Mouse (Mus musculus) layer of hippocampus, adult 2 months (tissue): ENCODE data around the gene Arhgef26. TPM values are rescaled to one million over a fixed set of nuclear protein-coding genes. Genes with fewer than 3 reads are reported as not detected.

Source experiments
- DNase-seq, 2 experiments: peaks; one replicate each; pipeline ENCODE4 v3.0.0; 2022; ENCODE audit warnings: low spot score in 2 of 2
- H3K27ac ChIP-seq: fragments of 200-600 bp; 2 replicates; pipeline ENCODE4 v1.8.1; 2022
- H3K4me3 ChIP-seq: fragments of 200-600 bp; 2 replicates; pipeline ENCODE4 v1.8.1; 2022; ENCODE audit warnings: mild to moderate bottlenecking
- CTCF ChIP-seq: fragments of 200-600 bp; conservative IDR thresholded peaks from 2 replicates; pipeline ENCODE4 v1.8.1; 2022; ENCODE audit warnings: antibody characterized with exemption, mild to moderate bottlenecking, moderate library complexity
- total RNA-seq, 2 experiments: library from RNA; stranded (reverse); gene quantifications; 2 replicates each; pipeline ENCODE4 v1.2.3; 2021

Gene Arhgef26
- total RNA-seq, 2 experiments from 2014 or later: 59.2 to 60.0 TPM

- DNase-seq: no peak
- H3K27ac ChIP-seq: peak overlapping the region; percentile 70
- no peak for TF ChIP-seq CTCF
- H3K4me3 ChIP-seq: no peak overlapping the region
These were observed 102.4 kb downstream of the Arhgef26 start for GRCm38 (mm10) chr3:62440431-62440969.

DNA sequence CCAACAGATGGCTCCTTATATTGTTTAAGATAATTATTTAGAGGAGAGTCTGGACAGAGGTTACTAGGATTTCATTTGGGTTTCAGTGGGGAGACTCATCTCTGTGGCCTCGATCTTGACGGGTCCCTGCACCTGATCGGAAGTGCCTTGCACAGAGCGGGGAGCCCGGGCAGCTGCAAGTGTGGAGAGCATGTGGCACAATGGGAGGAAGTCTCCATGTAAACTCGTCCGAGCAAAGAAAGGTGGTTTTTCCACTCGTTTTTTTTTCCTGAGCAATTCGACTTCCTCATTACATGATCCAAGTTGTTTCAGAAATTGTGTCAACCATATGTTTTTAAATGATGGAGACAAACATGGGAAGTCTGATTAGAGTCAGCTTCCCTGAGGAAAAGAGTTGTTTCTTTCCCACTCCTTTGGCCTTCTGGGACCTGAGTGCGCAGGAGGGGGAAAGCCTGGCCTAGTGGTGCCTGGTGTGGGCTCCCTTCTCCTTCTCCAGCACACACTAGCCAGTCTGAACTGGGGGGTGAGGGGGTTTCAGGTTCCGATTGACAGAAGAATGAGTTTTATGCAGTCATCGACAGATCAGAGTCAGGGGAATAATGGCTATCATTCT lies 105.5 kb downstream of the Arhgef26 start:
- Histone ChIP-seq H3K27ac (no peak overlapping the region), H3K4me3 (no peak overlapping the region)
- no peak for DNase-seq
- no peak for TF ChIP-seq CTCF

- no peak for TF ChIP-seq CTCF
- Histone ChIP-seq H3K27ac (no peak overlapping the region), H3K4me3 (no peak overlapping the region)
- no peak for DNase-seq
These were observed 108.1 kb downstream of the Arhgef26 start for GRCm38 (mm10) chr3:62446271-62446670.

GRCm38 (mm10) chr3:62447151-62447550 lies 109.0 kb downstream of the Arhgef26 start:
- TF ChIP-seq CTCF: no peak
- no peak for DNase-seq
- Histone ChIP-seq H3K27ac (no peak overlapping the region), H3K4me3 (no peak overlapping the region)

- no peak overlapping the region for H3K27ac ChIP-seq
- no peak overlapping the region for H3K4me3 ChIP-seq
- no peak for DNase-seq
- TF ChIP-seq CTCF: peak; percentile 52
These were observed 111.8 kb downstream of the Arhgef26 start for GRCm38 (mm10) chr3:62449871-62450496.

DNA sequence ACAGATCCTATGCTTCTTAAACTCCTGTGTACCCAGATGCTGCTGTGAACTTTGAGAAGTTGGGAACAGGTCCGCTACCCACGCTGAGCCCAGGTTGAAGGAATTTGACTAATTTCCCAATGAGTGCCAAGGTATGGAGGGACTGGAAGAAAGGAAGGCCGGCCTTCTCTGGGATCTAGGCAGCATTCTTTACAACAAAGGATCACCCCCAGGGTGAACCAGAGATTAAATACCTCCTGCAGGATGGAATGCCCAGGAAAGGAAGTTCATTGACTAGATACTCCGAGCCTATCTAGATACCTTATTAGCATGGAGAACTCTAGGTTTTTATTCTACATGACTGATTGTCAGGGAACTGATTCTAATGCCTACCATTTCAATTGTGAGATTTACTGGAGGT lies 114.8 kb downstream of the Arhgef26 start:
- H3K4me3 ChIP-seq: no peak overlapping the region
- H3K27ac ChIP-seq: peak overlapping the region; percentile 81
- no peak for DNase-seq
- TF ChIP-seq CTCF: no peak

- TF ChIP-seq CTCF: no peak
- H3K4me3 ChIP-seq: no peak overlapping the region
- H3K27ac ChIP-seq: peak overlapping the region; percentile 81
- DNase-seq: no peak
These were observed 116.0 kb downstream of the Arhgef26 start for GRCm38 (mm10) chr3:62454096-62454495.

DNA sequence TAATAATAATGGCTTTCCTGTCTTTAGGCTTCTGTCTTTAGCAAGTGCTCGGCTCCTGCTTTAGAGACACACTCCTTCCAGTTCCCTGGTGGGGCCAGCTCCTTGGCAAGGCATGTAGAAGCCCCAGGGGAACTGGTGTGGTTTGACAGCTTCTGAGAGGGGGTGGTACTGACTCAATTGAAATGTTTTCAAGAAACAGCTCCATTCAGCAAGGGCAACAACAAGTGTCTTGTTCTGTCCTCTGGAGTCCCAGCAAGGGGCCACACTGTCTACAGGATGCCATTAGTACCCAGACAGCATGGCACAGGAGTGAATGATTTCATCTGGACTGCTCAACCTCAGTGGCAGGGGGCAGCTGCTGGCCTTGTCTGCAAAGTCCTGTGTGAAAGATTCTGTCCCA lies 117.7 kb downstream of the Arhgef26 start:
- Histone ChIP-seq H3K4me3 (no peak overlapping the region), H3K27ac (peak overlapping the region; percentile 81)
- DNase-seq: peak; percentile 24 to 73
- TF ChIP-seq CTCF: no peak

GRCm38 (mm10) chr3:62458284-62459013 lies 120.3 kb downstream of the Arhgef26 start:
- no peak overlapping the region for H3K4me3 ChIP-seq
- H3K27ac ChIP-seq: no peak overlapping the region
- peak; percentile 47 to 65 for DNase-seq
- peak; percentile 93 for TF ChIP-seq CTCF

GRCm38 (mm10) chr3:62459483-62459882 lies 121.3 kb downstream of the Arhgef26 start:
- no peak for TF ChIP-seq CTCF
- no peak overlapping the region for H3K4me3 ChIP-seq
- peak overlapping the region; percentile 24; the same call in 1 of the 2 replicates for H3K27ac ChIP-seq
- no peak for DNase-seq

- no peak for DNase-seq
- Histone ChIP-seq H3K27ac (no peak overlapping the region), H3K4me3 (no peak overlapping the region)
- TF ChIP-seq CTCF: no peak
These were observed 126.1 kb downstream of the Arhgef26 start for GRCm38 (mm10) chr3:62464276-62464675.

DNA sequence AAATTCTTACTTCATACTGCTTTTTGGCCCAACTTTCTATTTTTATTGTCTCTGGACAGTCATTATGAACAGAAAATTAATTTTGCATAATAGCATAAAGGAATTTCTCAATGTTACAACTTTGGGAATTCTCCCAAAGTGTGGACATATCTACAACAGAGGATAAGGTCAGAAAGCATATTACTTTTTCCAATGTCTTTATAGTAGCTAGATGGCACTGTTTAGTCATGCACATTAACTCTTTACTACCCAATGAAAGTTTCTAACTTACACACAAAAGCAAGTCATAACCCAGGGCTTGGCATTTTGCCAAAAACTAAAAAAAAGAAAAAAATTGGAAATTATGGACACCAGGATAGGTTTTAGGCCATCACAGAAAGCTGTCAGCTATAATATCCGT lies 132.0 kb downstream of the Arhgef26 start:
- no peak for DNase-seq
- H3K4me3 ChIP-seq: no peak overlapping the region
- peak; percentile 10; the same call in 1 of the 2 replicates for TF ChIP-seq CTCF
- H3K27ac ChIP-seq: no peak overlapping the region

GRCm38 (mm10) chr3:62484340-62484739 lies 146.2 kb downstream of the Arhgef26 start:
- TF ChIP-seq CTCF: no peak
- no peak overlapping the region for H3K4me3 ChIP-seq
- no peak overlapping the region for H3K27ac ChIP-seq
- no peak for DNase-seq
